Mouse (Mus musculus) myocyte (in vitro differentiated cells): ENCODE results near the gene Gm11733.

ENCODE experiments used
- E2F4 ChIP-seq: IDR thresholded peaks from one replicate; pipeline ENCODE4 v1.6.1; 2011; ENCODE audit warnings: mild to moderate bottlenecking, control low read depth, moderate library complexity; ENCODE audit not compliant: insufficient read depth
- MAX ChIP-seq: IDR thresholded peaks from one replicate; pipeline ENCODE4 v1.6.1; 2011; ENCODE audit warnings: low read depth, mild to moderate bottlenecking, control low read depth
- MYOD1 ChIP-seq, 3 experiments: IDR thresholded peaks; one replicate each; pipeline ENCODE4 v1.6.1; 2011; ENCODE audit warnings: control low read depth in 2 of 3, low read depth in 2 of 3, mild to moderate bottlenecking in 2 of 3, moderate library complexity in 1 of 3; ENCODE audit not compliant: insufficient read length in 2 of 3, control insufficient read depth in 1 of 3
- MYOG ChIP-seq, 3 experiments: IDR thresholded peaks; one replicate each; pipeline ENCODE4 v1.6.1; 2011; ENCODE audit warnings: control low read depth in 2 of 3, low read depth in 2 of 3, mild to moderate bottlenecking in 2 of 3; ENCODE audit not compliant: insufficient read length in 2 of 3, control insufficient read depth in 1 of 3, insufficient read depth in 1 of 3
- POLR2A ChIP-seq: IDR thresholded peaks from one replicate; pipeline ENCODE4 v1.6.1; 2011; ENCODE audit warnings: low read depth, mild to moderate bottlenecking, control low read depth, moderate library complexity; ENCODE audit not compliant: insufficient read length
- POLR2AphosphoS2 ChIP-seq: IDR thresholded peaks from one replicate; pipeline ENCODE4 v1.6.1; 2011; ENCODE audit warnings: low read depth, control low read depth; ENCODE audit not compliant: insufficient read length
- REST ChIP-seq: IDR thresholded peaks from one replicate; pipeline ENCODE4 v1.6.1; 2011; ENCODE audit warnings: mild to moderate bottlenecking, control low read depth, moderate library complexity; ENCODE audit not compliant: insufficient read depth, insufficient read length
- SRF ChIP-seq: IDR thresholded peaks from one replicate; pipeline ENCODE4 v1.6.1; 2011; ENCODE audit warnings: low read depth; ENCODE audit not compliant: control insufficient read depth, insufficient read length
- TCF12 ChIP-seq: IDR thresholded peaks from one replicate; pipeline ENCODE4 v1.6.1; 2011; ENCODE audit warnings: mild to moderate bottlenecking, control low read depth; ENCODE audit not compliant: poor library complexity, insufficient read depth, severe bottlenecking
- TCF3 ChIP-seq: IDR thresholded peaks from one replicate; pipeline ENCODE4 v1.6.1; 2011; ENCODE audit warnings: low read depth, control low read depth; ENCODE audit not compliant: insufficient read length
- USF1 ChIP-seq: IDR thresholded peaks from one replicate; pipeline ENCODE4 v1.6.1; 2011; ENCODE audit warnings: low read depth, mild to moderate bottlenecking, control low read depth, moderate library complexity

- TF ChIP-seq POLR2A (no peak), POLR2AphosphoS2 (no peak), REST (no peak), USF1 (no peak), TCF12 (no peak), TCF3 (no peak), MYOD1 (IDR thresholded peaks at IDR 0.05; ENCODE audit: control insufficient read depth in 1 of 3, insufficient read length in 2 of 3, low read depth in 2 of 3) (no peak), E2F4 (no peak), MAX (no peak), SRF (no peak), MYOG (IDR thresholded peaks at IDR 0.05; ENCODE audit: control insufficient read depth in 1 of 3, insufficient read depth in 1 of 3, insufficient read length in 2 of 3, low read depth in 2 of 3) (no peak)
Measured at GRCm38 (mm10) chr11:117459148-117459547, 25.0 kb upstream of the Gm11733 start.
